Mouse (Mus musculus) midbrain, embryonic 14.5 days (tissue): ENCODE measurements around the gene Rfc4. TPM values are rescaled to one million over a fixed set of nuclear protein-coding genes. Genes with fewer than 3 reads are reported as not detected.

Source experiments
- ATAC-seq: fragments of 200-750 bp; cut with Nextera tagmentation; 2 replicates; pipeline ENCODE4 v1.8.0; 2017; ENCODE audit warnings: moderate number of reproducible peaks, moderate library complexity; ENCODE audit not compliant: low FRiP score, low TSS enrichment
- DNase-seq: peaks from one replicate; pipeline ENCODE4 v3.0.0-alpha.2; 2015
- H3K27ac ChIP-seq: fragments of 300-500 bp; sonication (generic); replicated peaks from 2 replicates; pipeline ENCODE4 v1.5.1; 2014; ENCODE audit warnings: mild to moderate bottlenecking, low read depth, low read length, moderate library complexity
- H3K27me3 ChIP-seq: fragments of 300-500 bp; sonication (generic); 2 replicates; pipeline ENCODE4 v1.6.1; 2014; ENCODE audit warnings: low read length, control low read depth, mixed read lengths; ENCODE audit not compliant: control insufficient read depth, insufficient read depth
- H3K36me3 ChIP-seq: fragments of 300-500 bp; sonication (generic); 2 replicates; pipeline ENCODE4 v1.6.1; 2014; ENCODE audit warnings: low read length, control low read depth; ENCODE audit not compliant: control insufficient read depth, insufficient read depth
- H3K4me1 ChIP-seq: fragments of 300-500 bp; sonication (generic); 2 replicates; pipeline ENCODE4 v1.6.1; 2014; ENCODE audit warnings: mild to moderate bottlenecking, antibody characterized with exemption, low read length, control low read depth; ENCODE audit not compliant: control insufficient read depth, insufficient read depth
- H3K4me2 ChIP-seq: fragments of 300-500 bp; sonication (generic); 2 replicates; pipeline ENCODE4 v1.6.1; 2014; ENCODE audit warnings: mild to moderate bottlenecking, low read length, moderate library complexity
- H3K4me3 ChIP-seq: fragments of 300-500 bp; sonication (generic); replicated peaks from 2 replicates; pipeline ENCODE4 v1.5.1; 2014; ENCODE audit warnings: low read depth, low read length
- H3K9ac ChIP-seq: fragments of 300-500 bp; sonication (generic); replicated peaks from 2 replicates; pipeline ENCODE4 v1.6.1; 2014; ENCODE audit warnings: mild to moderate bottlenecking, low read length, moderate library complexity
- H3K9me3 ChIP-seq: fragments of 300-500 bp; sonication (generic); 2 replicates; pipeline ENCODE4 v1.6.1; 2016; ENCODE audit warnings: low read length, control low read depth, mixed read lengths; ENCODE audit not compliant: control insufficient read depth
- WGBS: fragments of 180-500 bp; shearing (Covaris S2); extraction: QIAGEN DNeasy Blood & Tissue Kit; methylation state at CpG from one replicate; pipeline ENCODE4 v1.1.7; 2014; 5-methylcytosine and 5-hydroxymethylcytosine counted together
- polyA plus RNA-seq: library from polyadenylated mRNA; unstranded; fragments of >200 nt; fragmentation: Nextera tagmentation; extraction: Ambion mirVana; gene quantifications from 2 replicates; pipeline ENCODE4 v1.2.1, GENCODE M21; 2014

Gene Rfc4
- polyA plus RNA-seq, 1 experiment from 2014 or later: 57.1 TPM

DNA sequence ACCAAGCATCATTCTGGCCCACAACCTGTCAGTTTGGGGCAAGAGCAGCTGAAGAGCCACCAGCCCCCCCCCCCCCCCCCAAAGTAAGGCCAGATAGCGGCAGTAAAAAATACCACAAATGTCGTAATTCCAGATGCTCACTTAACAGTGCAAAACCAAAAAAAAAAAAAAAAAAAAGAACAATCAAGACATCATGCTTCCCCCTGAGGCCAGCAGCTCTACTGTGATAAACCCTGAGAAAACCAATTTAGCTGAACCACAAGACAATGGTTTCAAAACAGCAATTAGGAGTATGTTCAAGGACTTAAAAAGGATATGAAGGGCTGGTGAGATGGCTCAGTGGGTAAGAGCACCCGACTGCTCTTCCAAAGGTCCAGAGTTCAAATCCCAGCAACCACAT is 34.6 kb upstream of the Rfc4 start:
- H3K9ac ChIP-seq: no peak overlapping the region
- no peaks in the 10 kb centered on the region for H3K4me1 ChIP-seq
- no peaks in the 10 kb centered on the region for H3K27me3 ChIP-seq
- no peak overlapping the region for H3K4me3 ChIP-seq
- ATAC-seq (no peak), DNase-seq (no peak)
- WGBS: 90% methylated on average over 3 of the region's 3 CpGs
- H3K27ac ChIP-seq: no peak overlapping the region
- H3K36me3 ChIP-seq: no peaks in the 10 kb centered on the region
- H3K4me2 ChIP-seq: no peak overlapping the region
- H3K9me3 ChIP-seq: no peaks in the 10 kb centered on the region

DNA sequence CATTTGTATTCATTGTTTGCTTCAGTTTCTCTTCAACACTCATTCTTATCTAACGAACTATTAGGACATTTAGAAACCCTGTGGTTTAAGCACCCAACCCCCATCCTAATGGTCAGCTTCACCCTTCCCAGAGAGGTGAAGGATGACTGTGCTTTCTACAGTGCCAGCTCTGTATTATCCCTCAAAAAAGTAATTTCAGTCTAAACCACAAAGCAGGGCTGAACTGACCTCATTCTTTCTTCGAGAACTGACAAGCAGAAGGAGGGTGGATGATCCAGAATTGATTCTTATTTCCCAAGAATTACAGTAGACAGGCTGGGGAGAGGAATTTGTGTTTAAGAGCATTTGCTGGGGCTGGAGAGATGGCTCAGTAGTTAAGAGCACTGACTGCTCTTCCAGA is 32.2 kb upstream of the Rfc4 start:
- WGBS: 82% methylated on average over 2 of the region's 2 CpGs
- H3K4me3 ChIP-seq: no peak overlapping the region
- H3K27ac ChIP-seq: no peak overlapping the region
- H3K27me3 ChIP-seq: no peaks in the 10 kb centered on the region
- ATAC-seq (no peak), DNase-seq (no peak)
- no peaks in the 10 kb centered on the region for H3K4me1 ChIP-seq
- no peaks in the 10 kb centered on the region for H3K9me3 ChIP-seq
- H3K4me2 ChIP-seq: no peak overlapping the region
- no peaks in the 10 kb centered on the region for H3K36me3 ChIP-seq
- no peak overlapping the region for H3K9ac ChIP-seq

DNA sequence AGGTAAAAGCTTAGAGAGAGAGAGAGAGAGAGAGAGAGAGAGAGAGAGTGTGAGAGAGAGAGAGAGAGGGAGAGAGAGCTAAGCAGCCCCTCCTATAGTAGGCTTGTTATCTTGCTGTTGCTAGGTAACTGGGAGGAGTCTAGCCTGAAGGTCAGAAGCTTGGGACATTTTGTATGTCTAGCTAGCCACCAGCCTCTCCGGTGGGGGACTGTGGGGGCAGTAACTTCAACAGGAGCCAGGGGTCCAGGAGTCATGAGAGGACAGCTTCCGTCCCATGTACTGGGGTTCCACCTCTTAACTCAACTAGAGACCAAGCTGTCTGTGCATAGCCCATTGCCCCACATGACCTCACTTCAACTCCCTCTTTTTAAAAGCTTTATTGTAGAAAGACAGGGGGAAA is 31.4 kb upstream of the Rfc4 start:
- H3K36me3 ChIP-seq: no peaks in the 10 kb centered on the region
- no peak overlapping the region for H3K4me3 ChIP-seq
- no peaks in the 10 kb centered on the region for H3K4me1 ChIP-seq
- ATAC-seq (no peak), DNase-seq (no peak)
- no peaks in the 10 kb centered on the region for H3K27me3 ChIP-seq
- H3K27ac ChIP-seq: no peak overlapping the region
- no peak overlapping the region for H3K9ac ChIP-seq
- no peak overlapping the region for H3K4me2 ChIP-seq
- H3K9me3 ChIP-seq: no peaks in the 10 kb centered on the region
- WGBS: 74% methylated on average over 2 of the region's 2 CpGs

DNA sequence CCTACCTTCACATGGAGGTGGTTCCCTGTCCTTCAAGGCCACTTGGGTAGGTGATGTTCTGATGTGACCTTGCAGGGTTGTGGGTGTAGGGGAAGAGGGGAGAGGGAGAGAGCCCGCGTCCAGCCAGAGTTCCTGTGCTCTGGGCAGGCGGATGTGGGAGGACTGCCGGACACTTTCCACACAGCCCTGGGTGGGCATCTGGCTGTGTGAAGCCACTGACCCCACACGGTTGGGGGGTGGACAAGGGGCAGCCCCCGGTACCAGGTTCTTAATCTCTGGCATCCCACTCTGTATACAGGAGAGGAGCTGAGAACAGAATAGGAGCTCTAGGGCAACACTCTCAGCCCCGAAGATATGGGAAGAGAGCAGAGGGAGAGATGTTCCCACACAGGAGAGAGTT is 30.8 kb upstream of the Rfc4 start:
- Histone ChIP-seq H3K4me2 (no peak overlapping the region), H3K27ac (no peak overlapping the region), H3K4me1 (no peaks in the 10 kb centered on the region), H3K36me3 (no peaks in the 10 kb centered on the region), H3K9me3 (no peaks in the 10 kb centered on the region), H3K4me3 (no peak overlapping the region), H3K27me3 (no peaks in the 10 kb centered on the region), H3K9ac (no peak overlapping the region)
- no peak for ATAC-seq
- 88% methylated on average over 7 of the region's 7 CpGs for WGBS
- no peak for DNase-seq

DNA sequence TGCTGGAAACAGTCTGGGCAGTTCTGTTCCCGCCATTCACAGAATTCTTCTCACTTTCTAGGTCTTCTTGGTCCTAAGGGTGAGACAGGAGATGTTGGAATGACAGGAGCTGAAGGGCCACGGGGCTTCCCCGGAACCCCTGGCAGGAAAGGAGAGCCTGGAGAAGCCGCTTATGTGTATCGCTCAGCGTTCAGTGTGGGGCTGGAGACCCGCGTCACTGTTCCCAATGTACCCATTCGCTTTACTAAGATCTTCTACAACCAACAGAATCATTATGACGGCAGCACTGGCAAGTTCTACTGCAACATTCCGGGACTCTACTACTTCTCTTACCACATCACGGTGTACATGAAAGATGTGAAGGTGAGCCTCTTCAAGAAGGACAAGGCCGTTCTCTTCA is 29.5 kb upstream of the Rfc4 start:
- WGBS: 93% methylated on average over 13 of the region's 13 CpGs
- ATAC-seq (no peak), DNase-seq (no peak)
- H3K27ac ChIP-seq: no peak overlapping the region
- H3K36me3 ChIP-seq: no peaks in the 10 kb centered on the region
- H3K4me2 ChIP-seq: no peak overlapping the region
- no peak overlapping the region for H3K4me3 ChIP-seq
- H3K9ac ChIP-seq: no peak overlapping the region
- no peaks in the 10 kb centered on the region for H3K27me3 ChIP-seq
- H3K9me3 ChIP-seq: no peaks in the 10 kb centered on the region
- H3K4me1 ChIP-seq: no peaks in the 10 kb centered on the region

DNA sequence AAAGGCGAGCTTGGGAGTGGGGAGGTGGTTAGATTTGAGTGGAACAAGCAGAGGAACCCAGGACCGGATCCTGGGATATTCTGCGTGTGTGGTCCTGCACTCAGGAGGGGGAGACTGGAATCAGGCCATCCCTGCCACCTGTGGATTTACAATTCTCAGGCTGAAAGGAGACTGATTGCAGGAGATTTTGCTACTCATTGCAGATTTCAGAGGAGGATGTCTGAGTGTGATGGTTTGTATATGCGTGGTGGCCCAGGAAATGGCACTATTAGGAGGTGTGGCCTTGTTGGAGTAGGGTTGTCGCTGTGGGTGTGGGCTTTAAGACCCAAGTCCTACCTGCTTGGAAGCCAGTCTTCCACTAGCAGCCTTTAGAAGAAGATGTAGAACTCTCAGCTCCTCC is 26.7 kb upstream of the Rfc4 start:
- H3K9ac ChIP-seq: no peak overlapping the region
- H3K4me3 ChIP-seq: no peak overlapping the region
- no peaks in the 10 kb centered on the region for H3K9me3 ChIP-seq
- no peak for ATAC-seq
- H3K4me1 ChIP-seq: no peaks in the 10 kb centered on the region
- no peaks in the 10 kb centered on the region for H3K27me3 ChIP-seq
- WGBS: 89% methylated on average over 5 of the region's 5 CpGs
- no peak for DNase-seq
- no peak overlapping the region for H3K4me2 ChIP-seq
- no peak overlapping the region for H3K27ac ChIP-seq
- no peaks in the 10 kb centered on the region for H3K36me3 ChIP-seq

DNA sequence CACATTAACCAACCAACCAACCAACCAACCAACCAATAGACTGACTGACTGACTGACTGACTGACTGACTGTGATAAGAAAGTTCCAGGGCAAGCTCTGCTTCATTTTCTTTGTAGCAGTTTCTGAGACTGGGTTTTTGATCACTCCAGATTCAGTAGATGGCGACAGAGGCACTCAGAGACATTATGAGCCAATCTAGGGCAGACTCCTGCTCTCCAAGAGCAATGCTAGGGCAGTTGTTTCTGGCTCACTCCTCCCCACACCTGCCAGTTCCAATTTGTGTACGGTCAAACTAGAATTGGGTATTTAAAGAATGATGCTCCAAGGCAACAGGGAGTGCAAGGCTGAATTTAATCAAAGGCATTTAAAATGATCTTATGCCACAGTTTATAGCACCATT is 23.9 kb upstream of the Rfc4 start:
- Histone ChIP-seq H3K27me3 (no peaks in the 10 kb centered on the region), H3K9me3 (no peaks in the 10 kb centered on the region), H3K4me1 (no peaks in the 10 kb centered on the region), H3K36me3 (no peaks in the 10 kb centered on the region), H3K4me3 (no peak overlapping the region), H3K9ac (no peak overlapping the region), H3K27ac (no peak overlapping the region), H3K4me2 (no peak overlapping the region)
- ATAC-seq (no peak), DNase-seq (peak; percentile 69)
- 27% methylated on average over 2 of the region's 2 CpGs for WGBS

DNA sequence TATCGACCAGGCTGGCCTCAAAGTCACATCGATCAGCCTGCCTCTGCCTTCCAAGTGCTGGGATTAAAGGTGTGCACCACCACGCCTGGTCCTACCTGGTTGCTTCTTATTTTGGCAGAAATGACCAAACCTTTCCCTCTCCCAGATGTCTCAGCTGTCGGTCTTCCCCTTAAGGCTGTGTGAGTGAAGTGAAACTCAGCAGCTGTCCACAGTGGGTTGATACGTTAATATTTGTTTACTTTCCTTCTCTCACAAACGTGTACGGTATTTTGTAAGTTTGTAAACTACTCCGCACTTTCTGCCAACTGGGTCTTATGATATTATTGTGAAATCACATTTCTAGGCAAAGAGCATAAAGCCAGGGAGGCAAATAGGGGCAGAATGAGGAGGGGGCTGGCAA is 21.9 kb upstream of the Rfc4 start:
- WGBS: 89% methylated on average over 8 of the region's 8 CpGs
- no peaks in the 10 kb centered on the region for H3K36me3 ChIP-seq

DNA sequence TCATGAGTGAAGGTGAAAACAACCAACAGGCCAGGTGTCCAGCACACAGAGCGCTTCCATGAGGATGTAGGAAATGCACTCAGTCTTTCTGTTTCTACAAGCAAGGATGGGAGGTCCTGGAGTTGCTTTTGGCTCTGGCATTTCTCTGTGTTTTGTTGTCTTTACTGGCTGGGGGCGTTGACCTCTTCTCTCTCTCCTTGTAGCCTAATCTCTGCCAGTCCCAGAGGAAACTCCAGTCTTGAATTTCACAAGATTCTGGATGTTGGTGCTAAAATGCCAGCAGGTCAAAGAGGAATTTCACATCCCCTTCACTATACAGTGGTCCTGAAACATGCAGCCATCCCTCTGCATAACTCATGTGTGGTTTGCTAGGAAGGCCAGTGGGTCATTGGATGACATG is 21.4 kb upstream of the Rfc4 start:
- Histone ChIP-seq H3K36me3 (no peaks in the 10 kb centered on the region), H3K4me3 (no peak overlapping the region), H3K9me3 (no peaks in the 10 kb centered on the region), H3K27ac (no peak overlapping the region), H3K9ac (no peak overlapping the region), H3K4me1 (no peaks in the 10 kb centered on the region), H3K27me3 (no peaks in the 10 kb centered on the region), H3K4me2 (no peak overlapping the region)
- DNase-seq: no peak
- 81% methylated on average over 2 of the region's 2 CpGs for WGBS
- no peak for ATAC-seq

More for the DNA sequence above, 21.9 kb upstream of the Rfc4 start:
- Histone ChIP-seq H3K4me1 (no peaks in the 10 kb centered on the region), H3K27me3 (no peaks in the 10 kb centered on the region), H3K4me2 (no peak overlapping the region), H3K9me3 (no peaks in the 10 kb centered on the region), H3K9ac (no peak overlapping the region), H3K4me3 (no peak overlapping the region), H3K27ac (no peak overlapping the region)
- no peak for ATAC-seq
- DNase-seq: no peak
